Mouse (Mus musculus): ENCODE data around the gene Smg6.

GRCm38 (mm10) chr11:75119298-75119697, 193.7 kb downstream of the Smg6 start:
- TF ChIP-seq CTCF (IDR thresholded peaks at IDR 0.05; ENCODE audit: low read depth) (no peak), EP300 (IDR thresholded peaks at IDR 0.05; ENCODE audit: low read depth) (no peak)
